Mouse (Mus musculus) CH12.LX (cell line): ENCODE measurements at regions not wholly inside any gene's neighbourhood (a gene's known extent, or its start where the extent isn't known, plus 50 kb on each side); places are given as distances from the start of the nearest gene placed in this dataset.

Experiments used
- DNase-seq: peaks from one replicate; pipeline ENCODE4 v3.0.0-alpha.2; 2013; ENCODE audit errors: extremely low read depth
- H3K27ac ChIP-seq: 2 replicates; pipeline ENCODE4 v1.5.1; 2012; ENCODE audit warnings: low read depth, mild to moderate bottlenecking, control low read depth, moderate library complexity; ENCODE audit not compliant: insufficient read depth
- H3K27me3 ChIP-seq: replicated peaks from 2 replicates; pipeline ENCODE3; 2012; ENCODE audit warnings: inconsistent platforms
- H3K36me3 ChIP-seq, 2 experiments: replicated peaks in 1 of 2; 2 replicates each; pipeline versions ENCODE3 to v1.6.1; 2012; ENCODE audit warnings: inconsistent platforms in 1 of 2, low read length in 1 of 2, mild to moderate bottlenecking in 1 of 2, mixed read lengths in 1 of 2, moderate library complexity in 1 of 2; ENCODE audit not compliant: control insufficient read depth in 1 of 2, insufficient read depth in 1 of 2
- H3K4me1 ChIP-seq, 2 experiments: 2 replicates each; pipeline ENCODE4 v1.6.1; 2012; ENCODE audit warnings: inconsistent platforms in 1 of 2, moderate library complexity in 1 of 2; ENCODE audit not compliant: insufficient read depth in 2 of 2, control insufficient read depth in 1 of 2
- H3K4me2 ChIP-seq: 2 replicates; pipeline ENCODE4 v1.6.1; 2012; ENCODE audit warnings: low read depth, mild to moderate bottlenecking, control low read depth; ENCODE audit not compliant: poor library complexity, insufficient read depth, severe bottlenecking
- H3K4me3 ChIP-seq, 3 experiments: fragments of 150-350 bp in 1 of 3; sonication (generic) in 1 of 3; replicated peaks in 1 of 3; 2 replicates each; pipeline versions ENCODE3 to v1.5.1; 2011 to 2012; ENCODE audit warnings: low read depth in 2 of 3, low read length in 2 of 3, mild to moderate bottlenecking in 2 of 3, moderate library complexity in 2 of 3, control low read depth in 1 of 3, improper control_type of control experiment in 1 of 3, inconsistent platforms in 1 of 3, mixed read lengths in 1 of 3; ENCODE audit not compliant: poor library complexity in 1 of 3
- H3K79me2 ChIP-seq: replicated peaks from 2 replicates; pipeline ENCODE4 v1.6.1; 2012; ENCODE audit warnings: mild to moderate bottlenecking, moderate library complexity; ENCODE audit not compliant: control insufficient read depth, poor library complexity, insufficient read depth, severe bottlenecking; ENCODE audit errors: extremely low read depth
- H3K9ac ChIP-seq: 2 replicates; pipeline ENCODE4 v1.6.1; 2012; ENCODE audit warnings: low read depth, mild to moderate bottlenecking, control low read depth, moderate library complexity; ENCODE audit not compliant: insufficient read depth
- H3K9me3 ChIP-seq: replicated peaks from 2 replicates; pipeline ENCODE3; 2012; ENCODE audit warnings: low read length, inconsistent platforms, mixed read lengths
- BHLHE40 ChIP-seq: IDR thresholded peaks from 2 replicates; pipeline ENCODE4 v1.6.1; 2011; ENCODE audit warnings: mild to moderate bottlenecking, low read depth, low read length, improper control_type of control experiment
- CHD2 ChIP-seq: IDR thresholded peaks from 2 replicates; pipeline ENCODE4 v1.6.1; 2011; ENCODE audit warnings: low read length, improper control_type of control experiment
- E2F4 ChIP-seq: IDR thresholded peaks from 2 replicates; pipeline ENCODE4 v1.6.1; 2011; ENCODE audit warnings: low read depth, low read length, improper control_type of control experiment; ENCODE audit not compliant: insufficient replicate concordance
- ELF1 ChIP-seq: IDR thresholded peaks from 2 replicates; pipeline ENCODE4 v1.6.1; 2014; ENCODE audit warnings: low read depth, mild to moderate bottlenecking, inconsistent platforms, low read length, improper control_type of control experiment
- ETS1 ChIP-seq: conservative IDR thresholded peaks from 2 replicates; pipeline ENCODE4 v1.6.1; 2012; ENCODE audit warnings: low read depth, mild to moderate bottlenecking, inconsistent platforms, low read length, improper control_type of control experiment, moderate library complexity
- MAFK ChIP-seq: IDR thresholded peaks from 2 replicates; pipeline ENCODE4 v1.6.1; 2011; ENCODE audit warnings: low read length, improper control_type of control experiment; ENCODE audit not compliant: insufficient replicate concordance
- MAZ ChIP-seq: IDR thresholded peaks from 2 replicates; pipeline ENCODE4 v1.6.1; 2012; ENCODE audit warnings: low read depth, mild to moderate bottlenecking, inconsistent platforms, low read length, improper control_type of control experiment, moderate library complexity
- MEF2A ChIP-seq: IDR thresholded peaks from 2 replicates; pipeline ENCODE4 v1.6.1; 2014; ENCODE audit warnings: low read depth, mild to moderate bottlenecking, inconsistent platforms, low read length, improper control_type of control experiment, borderline replicate concordance
- MYC ChIP-seq: IDR thresholded peaks from 2 replicates; pipeline ENCODE4 v1.6.1; 2011; ENCODE audit warnings: low read depth, mild to moderate bottlenecking, improper control_type of control experiment, low read length
- NELFE ChIP-seq: IDR thresholded peaks from 2 replicates; pipeline ENCODE4 v1.6.1; 2011; ENCODE audit warnings: low read depth, low read length, improper control_type of control experiment
- PAX5 ChIP-seq: IDR thresholded peaks from 2 replicates; pipeline ENCODE4 v1.6.1; 2012; ENCODE audit warnings: low read length, inconsistent platforms, mixed read lengths
- POLR2A ChIP-seq: IDR thresholded peaks from 2 replicates; pipeline ENCODE4 v1.6.1; 2011; ENCODE audit warnings: low read depth, mild to moderate bottlenecking, improper control_type of control experiment, low read length
- RAD21 ChIP-seq: IDR thresholded peaks from 2 replicates; pipeline ENCODE4 v1.6.1; 2011; ENCODE audit warnings: low read depth, mild to moderate bottlenecking, low read length, improper control_type of control experiment, moderate library complexity
- UBTF ChIP-seq: IDR thresholded peaks from 2 replicates; pipeline ENCODE4 v1.6.1; 2012; ENCODE audit warnings: low read depth, mild to moderate bottlenecking, inconsistent platforms, low read length, improper control_type of control experiment, moderate library complexity
- ZKSCAN1 ChIP-seq: IDR thresholded peaks from 2 replicates; pipeline ENCODE4 v1.6.1; 2012; ENCODE audit warnings: low read depth, inconsistent platforms, low read length, improper control_type of control experiment, borderline replicate concordance
- dilution Hi-C: fragments of 300-500 bp; cut with MboI; formaldehyde crosslinking; loops from 2 replicates; pipeline ENCODE4 v1.14.3; 2020; ENCODE audit warnings: low sequenced_read_pairs; ENCODE audit not compliant: extremely low pct_unique_long_range_greater_than_20kb, extremely low pct_ligation_motif_present
- in situ Hi-C: fragments of 300-500 bp; cut with MboI; formaldehyde crosslinking; loops from 3 replicates; pipeline ENCODE4 v1.14.3; 2019; ENCODE audit warnings: low sequenced_read_pairs, low pct_ligation_motif_present, low pct_unique_long_range_greater_than_20kb, mixed read lengths

DNA sequence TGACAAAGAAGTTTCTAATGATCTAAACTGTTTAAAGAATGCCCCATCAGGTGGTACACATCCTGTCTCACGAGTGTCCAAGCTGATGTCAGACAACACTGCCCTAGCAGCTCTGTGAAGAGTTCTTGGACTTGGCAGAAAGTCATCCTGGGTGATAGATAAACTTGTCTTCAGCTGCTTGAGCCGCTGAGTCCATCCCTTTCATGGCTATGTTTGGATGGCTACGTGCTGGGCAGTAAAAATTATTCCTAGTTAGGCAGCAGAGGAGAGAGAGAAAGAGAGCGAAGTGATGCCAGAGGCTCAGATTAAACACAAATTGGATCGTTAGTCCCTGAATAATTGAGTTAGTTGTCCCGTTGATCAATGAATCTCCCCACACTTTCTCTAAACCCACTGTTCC is 603.8 kb upstream of the Fam160b2 start:
- Histone ChIP-seq H3K9ac (no peak overlapping the region), H3K4me3 (no peak overlapping the region), H3K4me1 (no peaks in the 10 kb centered on the region), H3K27me3 (peaks cover 44% of the 10 kb centered on the region), H3K27ac (no peak overlapping the region)
- no peak for TF ChIP-seq E2F4
- TF ChIP-seq MYC = no peak
- TF ChIP-seq ELF1 = no peak
- TF ChIP-seq, all 38 proteins: peak for 0
- no peaks in the 10 kb centered on the region for H3K36me3 ChIP-seq
- no peaks in the 10 kb centered on the region for H3K9me3 ChIP-seq
- dilution Hi-C loops = no loop called here
- no peaks in the 10 kb centered on the region for H3K79me2 ChIP-seq
- in situ Hi-C loops = no loop called here
- no peak overlapping the region for H3K4me2 ChIP-seq
- no peak for DNase-seq

DNA sequence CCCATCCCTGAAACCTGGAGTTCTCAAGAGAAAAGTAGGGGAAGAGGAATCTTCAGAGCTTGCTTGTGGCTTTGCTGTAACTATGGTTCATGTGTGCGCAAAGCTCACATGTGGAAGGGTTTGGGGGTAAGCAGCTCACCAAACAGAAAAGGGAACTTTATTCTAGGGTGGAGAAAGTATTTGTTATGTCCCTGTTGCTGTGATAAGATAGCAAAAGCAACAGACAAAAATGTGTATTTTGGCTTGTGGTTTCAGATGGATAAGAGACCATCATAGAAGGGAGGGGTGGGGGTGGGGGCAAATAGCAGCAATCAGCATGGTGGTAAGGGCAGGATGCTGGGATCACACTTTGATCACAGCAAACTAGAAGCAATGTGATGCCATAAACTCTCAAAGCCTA is 601.3 kb upstream of the Fam160b2 start:
- TF ChIP-seq MAFK (no peak), POLR2A (no peak), CHD2 (no peak), NELFE (no peak), PAX5 (no peak), UBTF (no peak), MEF2A (no peak), MAZ (no peak), ELF1 (no peak), RAD21 (no peak), BHLHE40 (no peak), ZKSCAN1 (no peak), ETS1 (no peak)
- Histone ChIP-seq H3K4me1 (no peaks in the 10 kb centered on the region), H3K36me3 (no peaks in the 10 kb centered on the region), H3K9me3 (no peaks in the 10 kb centered on the region), H3K27ac (no peak overlapping the region), H3K27me3 (peaks cover 46% of the 10 kb centered on the region), H3K4me2 (no peak overlapping the region), H3K9ac (no peak overlapping the region), H3K79me2 (no peaks in the 10 kb centered on the region), H3K4me3 (no peak overlapping the region)
- in situ Hi-C loops = no loop called here
- dilution Hi-C loops = no loop called here
- no peak for DNase-seq
